Mouse (Mus musculus): ENCODE measurements around the gene Pkp4.

Gene Pkp4

GRCm38 (mm10) chr2:59184107-59185064 lies 23.7 kb downstream of the Pkp4 start:
- no peak for DNase-seq (ENCODE audit: low spot score)

GRCm38 (mm10) chr2:59186122-59186521 lies 25.5 kb downstream of the Pkp4 start:
- no peak for DNase-seq (ENCODE audit: low spot score)

GRCm38 (mm10) chr2:59186966-59187365 lies 26.3 kb downstream of the Pkp4 start:
- DNase-seq (ENCODE audit: low spot score): no peak

- no peak for DNase-seq (ENCODE audit: low spot score)
These were observed 27.7 kb downstream of the Pkp4 start for GRCm38 (mm10) chr2:59188306-59188705.

GRCm38 (mm10) chr2:59189661-59190185 lies 29.1 kb downstream of the Pkp4 start:
- no peak for DNase-seq (ENCODE audit: low spot score)

GRCm38 (mm10) chr2:59190186-59190585 lies 29.5 kb downstream of the Pkp4 start:
- no peak for DNase-seq (ENCODE audit: low spot score)

- DNase-seq (ENCODE audit: low spot score): no peak
These were observed 30.8 kb downstream of the Pkp4 start for GRCm38 (mm10) chr2:59191466-59191865.

- DNase-seq (ENCODE audit: low spot score): no peak
These were observed 32.5 kb downstream of the Pkp4 start for GRCm38 (mm10) chr2:59193117-59193516.

- no peak for DNase-seq (ENCODE audit: low spot score)
These were observed 36.5 kb downstream of the Pkp4 start for GRCm38 (mm10) chr2:59197156-59197555.

- no peak for DNase-seq (ENCODE audit: low spot score)
These were observed 38.9 kb downstream of the Pkp4 start for GRCm38 (mm10) chr2:59199476-59199976.

GRCm38 (mm10) chr2:59200511-59200910 lies 39.9 kb downstream of the Pkp4 start:
- DNase-seq (ENCODE audit: low spot score): no peak

- DNase-seq (ENCODE audit: low spot score): no peak
These were observed 42.3 kb downstream of the Pkp4 start for GRCm38 (mm10) chr2:59202930-59203329.

GRCm38 (mm10) chr2:59203627-59204425 lies 43.2 kb downstream of the Pkp4 start:
- DNase-seq (ENCODE audit: low spot score): no peak

GRCm38 (mm10) chr2:59205092-59205491 lies 44.4 kb downstream of the Pkp4 start:
- DNase-seq (ENCODE audit: low spot score): no peak

GRCm38 (mm10) chr2:59206190-59206589 lies 45.5 kb downstream of the Pkp4 start:
- DNase-seq (ENCODE audit: low spot score): no peak

- DNase-seq (ENCODE audit: low spot score): no peak
These were observed 46.6 kb downstream of the Pkp4 start for GRCm38 (mm10) chr2:59207240-59207639.

GRCm38 (mm10) chr2:59207725-59208124 lies 47.1 kb downstream of the Pkp4 start:
- no peak for DNase-seq (ENCODE audit: low spot score)

GRCm38 (mm10) chr2:59208276-59208675 lies 47.6 kb downstream of the Pkp4 start:
- DNase-seq (ENCODE audit: low spot score): no peak

- no peak for DNase-seq (ENCODE audit: low spot score)
These were observed 50.4 kb downstream of the Pkp4 start for GRCm38 (mm10) chr2:59211051-59211450.

GRCm38 (mm10) chr2:59212430-59212829 lies 51.8 kb downstream of the Pkp4 start:
- no peak for DNase-seq (ENCODE audit: low spot score)

- no peak for DNase-seq (ENCODE audit: low spot score)
These were observed 52.2 kb downstream of the Pkp4 start for GRCm38 (mm10) chr2:59212846-59213245.

- DNase-seq (ENCODE audit: low spot score): no peak
These were observed 57.3 kb downstream of the Pkp4 start for GRCm38 (mm10) chr2:59217931-59218330.
